Mouse (Mus musculus) heart, postnatal 0 days (tissue): ENCODE results near the gene Bend6. TPM values are rescaled to one million over a fixed set of nuclear protein-coding genes. Genes with fewer than 3 reads are reported as not detected.
"Not testable (repeated sequence)": the region's sequence is repeated elsewhere in the genome, so short reads cannot be mapped to it uniquely, and the experiment has no call there.

Experiments
- ATAC-seq: fragments of 200-750 bp; cut with Nextera tagmentation; 2 replicates; pipeline ENCODE4 v1.8.0; 2017; ENCODE audit warnings: low read depth, moderate number of reproducible peaks, moderate library complexity; ENCODE audit not compliant: insufficient read depth
- DNase-seq: peaks from one replicate; pipeline ENCODE4 v3.0.0-alpha.2; 2016; ENCODE audit warnings: low spot score
- H3K27ac ChIP-seq: fragments of 300-500 bp; sonication (generic); 2 replicates; pipeline ENCODE4 v1.5.1; 2014; ENCODE audit warnings: low read depth, mild to moderate bottlenecking
- H3K27me3 ChIP-seq: fragments of 300-500 bp; sonication (generic); 2 replicates; pipeline ENCODE4 v1.6.1; 2014; ENCODE audit warnings: low read length, mixed read lengths; ENCODE audit not compliant: control insufficient read depth, insufficient read depth
- H3K36me3 ChIP-seq: fragments of 300-500 bp; sonication (generic); replicated peaks from 2 replicates; pipeline ENCODE4 v1.6.1; 2014; ENCODE audit warnings: low read length, mixed read lengths; ENCODE audit not compliant: control insufficient read depth, insufficient read depth
- H3K4me1 ChIP-seq: fragments of 300-500 bp; sonication (generic); 2 replicates; pipeline ENCODE4 v1.6.1; 2014; ENCODE audit warnings: antibody characterized with exemption; ENCODE audit not compliant: control insufficient read depth, insufficient read depth
- H3K4me2 ChIP-seq: fragments of 300-500 bp; sonication (generic); 2 replicates; pipeline ENCODE4 v1.6.1; 2014; ENCODE audit warnings: low read depth, mild to moderate bottlenecking, low read length, moderate library complexity
- H3K4me3 ChIP-seq: fragments of 300-500 bp; sonication (generic); 2 replicates; pipeline ENCODE4 v1.5.1; 2014; ENCODE audit warnings: low read depth, low read length
- H3K9ac ChIP-seq: fragments of 300-500 bp; sonication (generic); replicated peaks from 2 replicates; pipeline ENCODE4 v1.6.1; 2014; ENCODE audit warnings: low read depth, low read length, mixed read lengths
- H3K9me3 ChIP-seq: fragments of 300-500 bp; sonication (generic); replicated peaks from 2 replicates; pipeline ENCODE4 v1.6.1; 2016; ENCODE audit warnings: low read length; ENCODE audit not compliant: control insufficient read depth
- CTCF ChIP-seq: IDR thresholded peaks from 2 replicates; pipeline ENCODE4 v1.5.1; 2016; ENCODE audit warnings: antibody characterized with exemption, control low read depth, low read depth
- EP300 ChIP-seq: IDR thresholded peaks from 2 replicates; pipeline ENCODE4 v1.6.1; 2016; ENCODE audit warnings: antibody characterized with exemption, low read depth
- WGBS: fragments of 180-500 bp; shearing (Covaris S2); extraction: QIAGEN DNeasy Blood & Tissue Kit; methylation state at CpG from one replicate; pipeline ENCODE4 v1.1.7; 2014; 5-methylcytosine and 5-hydroxymethylcytosine counted together
- polyA plus RNA-seq: library from polyadenylated mRNA; unstranded; fragments of >200 nt; fragmentation: Nextera tagmentation; extraction: Ambion mirVana; gene quantifications from 2 replicates; pipeline ENCODE4 v1.2.1, GENCODE M21; 2015
- total RNA-seq: library from RNA; depleted of rRNA; stranded (reverse); fragments of >200 nt; gene quantifications from 2 replicates; pipeline ENCODE4 v1.2.3, GENCODE M21; 2014; ENCODE audit warnings: low replicate concordance

Bend6 gene
- total and polyA plus RNA-seq, 2 experiments from 2014 or later: 1.9 to 8.1 TPM

- no peak for DNase-seq
Measured at GRCm38 (mm10) chr1:33873561-33873960, 34.1 kb downstream of the Bend6 start.

GRCm38 (mm10) chr1:33869437-33869836 is 38.2 kb downstream of the Bend6 start:
- no peak for ATAC-seq
- 77% methylated on average over 3 of the region's 3 CpGs for WGBS

More at GRCm38 (mm10) chr1:33873561-33873960, 34.1 kb downstream of the Bend6 start:
- no peaks in the 10 kb centered on the region for H3K27me3 ChIP-seq
- no peak overlapping the region for H3K4me3 ChIP-seq
- TF ChIP-seq CTCF (no peak), EP300 (no peak)
- H3K27ac ChIP-seq: no peak overlapping the region
- 90% methylated on average over 5 of the region's 5 CpGs for WGBS
- no peak overlapping the region for H3K4me2 ChIP-seq
- H3K9me3 ChIP-seq: no peaks in the 10 kb centered on the region
- no peak overlapping the region for H3K9ac ChIP-seq
- ATAC-seq: no peak
- no peaks in the 10 kb centered on the region for H3K36me3 ChIP-seq
- H3K4me1 ChIP-seq: no peaks in the 10 kb centered on the region

GRCm38 (mm10) chr1:33869031-33869430 is 38.6 kb downstream of the Bend6 start:
- Histone ChIP-seq H3K4me3 (no peak overlapping the region), H3K36me3 (no peaks in the 10 kb centered on the region)

More at GRCm38 (mm10) chr1:33869437-33869836, 38.2 kb downstream of the Bend6 start:
- TF ChIP-seq EP300 (no peak), CTCF (no peak)
- no peaks in the 10 kb centered on the region for H3K27me3 ChIP-seq
- H3K27ac ChIP-seq: no peak overlapping the region
- H3K4me1 ChIP-seq: no peaks in the 10 kb centered on the region
- no peaks in the 10 kb centered on the region for H3K36me3 ChIP-seq
- H3K9ac ChIP-seq: no peak overlapping the region
- DNase-seq: no peak
- no peak overlapping the region for H3K4me3 ChIP-seq
- no peak overlapping the region for H3K4me2 ChIP-seq
- no peaks in the 10 kb centered on the region for H3K9me3 ChIP-seq

GRCm38 (mm10) chr1:33846807-33847206 is 60.8 kb downstream of the Bend6 start:
- TF ChIP-seq EP300 (no peak), CTCF (no peak)
- no peak overlapping the region for H3K27ac ChIP-seq
- WGBS: 79% methylated on average over 2 of the region's 2 CpGs
- H3K9me3 ChIP-seq: no peaks in the 10 kb centered on the region
- H3K9ac ChIP-seq: no peak overlapping the region
- H3K4me3 ChIP-seq: no peak overlapping the region
- no peaks in the 10 kb centered on the region for H3K36me3 ChIP-seq
- DNase-seq (no peak), ATAC-seq (no peak)
- no peak overlapping the region for H3K4me2 ChIP-seq
- H3K27me3 ChIP-seq: no peaks in the 10 kb centered on the region
- no peaks in the 10 kb centered on the region for H3K4me1 ChIP-seq

More at GRCm38 (mm10) chr1:33869031-33869430, 38.6 kb downstream of the Bend6 start:
- Histone ChIP-seq H3K4me1 (no peaks in the 10 kb centered on the region), H3K9ac (no peak overlapping the region), H3K27me3 (no peaks in the 10 kb centered on the region), H3K4me2 (no peak overlapping the region), H3K27ac (no peak overlapping the region), H3K9me3 (no peaks in the 10 kb centered on the region)
- 87% methylated on average over 2 of the region's 2 CpGs for WGBS
- no peak for DNase-seq
- no peak for TF ChIP-seq CTCF
- no peak for TF ChIP-seq EP300
- ATAC-seq: no peak

- Histone ChIP-seq H3K4me3 (no peak overlapping the region), H3K36me3 (no peaks in the 10 kb centered on the region), H3K9me3 (no peaks in the 10 kb centered on the region), H3K27me3 (no peaks in the 10 kb centered on the region), H3K4me1 (no peaks in the 10 kb centered on the region), H3K4me2 (no peak overlapping the region), H3K27ac (no peak overlapping the region), H3K9ac (no peak overlapping the region)
- DNase-seq (no peak), ATAC-seq (no peak)
- no peak for TF ChIP-seq CTCF
- no peak for TF ChIP-seq EP300
- 83% methylated on average over 6 of the region's 6 CpGs for WGBS
Measured at GRCm38 (mm10) chr1:33843823-33844222, 63.8 kb downstream of the Bend6 start.

GRCm38 (mm10) chr1:33838952-33839351 is 68.7 kb downstream of the Bend6 start:
- not testable (repeated sequence) for H3K9ac ChIP-seq, H3K4me1 ChIP-seq, H3K4me3 ChIP-seq, H3K36me3 ChIP-seq, H3K4me2 ChIP-seq, DNase-seq, ATAC-seq, H3K27me3 ChIP-seq, H3K9me3 ChIP-seq, H3K27ac ChIP-seq
- WGBS: 87% methylated on average over 14 of the region's 14 CpGs
